Mouse (Mus musculus): ENCODE measurements around the gene Arhgef6. TPM values are rescaled to one million over a fixed set of nuclear protein-coding genes. Genes with fewer than 3 reads are reported as not detected.

Arhgef6 gene
- polyA plus RNA-seq, 1 experiment from 2014 or later: 5.7 TPM

DNA sequence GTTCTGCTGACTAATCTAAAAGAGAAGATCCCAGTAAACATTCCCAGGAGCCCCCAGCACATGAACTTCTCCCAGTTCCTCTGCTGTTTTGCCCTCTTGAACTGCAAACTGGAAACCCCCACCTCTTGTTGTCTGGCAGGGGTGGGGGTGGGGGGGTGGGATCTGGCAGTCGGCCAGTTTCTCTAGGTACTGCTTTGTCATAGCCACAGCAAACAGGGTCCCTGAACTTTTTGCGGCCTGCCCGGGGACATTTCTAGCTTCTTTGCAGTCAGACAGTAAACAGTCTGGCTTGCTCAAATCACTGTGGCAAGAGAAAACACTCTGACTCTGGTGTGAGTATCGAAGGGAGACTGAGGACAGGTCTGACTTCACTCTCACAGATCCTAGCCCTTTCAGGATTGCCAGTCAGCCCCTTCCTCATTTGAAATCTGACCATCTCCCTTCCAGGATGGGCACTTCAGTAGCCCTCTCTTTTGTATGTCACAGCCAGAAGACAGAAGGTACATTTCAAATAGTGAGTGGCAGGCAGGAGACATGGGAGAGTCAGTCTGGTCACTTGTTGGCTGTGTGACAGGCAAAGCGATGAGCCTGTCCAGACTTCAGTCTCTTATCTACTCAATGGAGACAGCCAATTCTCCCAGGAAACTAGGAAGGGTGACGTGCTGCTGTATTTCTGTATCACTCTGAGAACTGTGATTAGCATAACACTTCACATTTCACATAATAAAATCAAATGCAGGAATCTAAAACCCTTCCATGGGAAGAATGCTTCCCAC is 60.8 kb downstream of the Arhgef6 start:
- Histone ChIP-seq H3K4me3 (ENCODE audit: low read depth, low read length) (no peak overlapping the region), H3K27me3 (ENCODE audit: control insufficient read depth, insufficient read depth, low read length) (no peaks in the 10 kb centered on the region), H3K9me3 (ENCODE audit: control insufficient read depth, low read length) (no peaks in the 10 kb centered on the region), H3K4me2 (ENCODE audit: low read depth) (no peak overlapping the region), H3K27ac (ENCODE audit: low read depth, low read length) (no peak overlapping the region), H3K4me1 (ENCODE audit: control insufficient read depth, insufficient read depth, low read length) (no peaks in the 10 kb centered on the region), H3K36me3 (ENCODE audit: control insufficient read depth, insufficient read depth, low read length) (no peaks in the 10 kb centered on the region), H3K9ac (ENCODE audit: low read length) (no peak overlapping the region)
- DNase-seq (ENCODE audit: low spot score): no peak
- ATAC-seq (ENCODE audit: insufficient read depth, low FRiP score, low TSS enrichment): no peak
- 59% methylated on average over 6 of the region's 6 CpGs for WGBS

DNA sequence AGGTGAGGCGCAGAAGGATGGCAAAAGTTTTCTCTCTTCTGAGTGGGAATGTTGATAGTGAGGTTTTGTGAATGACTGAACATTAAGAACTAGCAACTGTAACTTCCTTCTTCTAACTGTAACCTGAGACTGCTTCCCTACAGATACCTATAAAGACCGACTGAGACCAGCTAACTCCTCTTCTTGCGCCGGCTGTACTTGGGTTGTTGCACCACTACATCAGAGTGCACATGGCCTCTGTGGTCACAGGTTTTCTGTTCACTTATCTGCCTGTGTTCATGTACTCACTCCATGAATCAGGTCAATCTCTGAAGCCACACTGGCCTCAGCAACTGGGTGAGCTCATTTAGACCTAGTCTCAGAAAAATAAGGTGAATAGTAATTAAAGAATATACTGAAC is 75.0 kb downstream of the Arhgef6 start:
- Histone ChIP-seq H3K9ac (ENCODE audit: low read length) (no peak overlapping the region), H3K9me3 (ENCODE audit: control insufficient read depth, low read length) (no peaks in the 10 kb centered on the region), H3K4me1 (ENCODE audit: control insufficient read depth, insufficient read depth, low read length) (no peaks in the 10 kb centered on the region), H3K36me3 (ENCODE audit: control insufficient read depth, insufficient read depth, low read length) (no peaks in the 10 kb centered on the region), H3K27me3 (ENCODE audit: control insufficient read depth, insufficient read depth, low read length) (no peaks in the 10 kb centered on the region), H3K27ac (ENCODE audit: low read depth, low read length) (no peak overlapping the region), H3K4me3 (ENCODE audit: low read depth, low read length) (no peak overlapping the region), H3K4me2 (ENCODE audit: low read depth) (no peak overlapping the region)
- WGBS: 73% methylated on average over 4 of the region's 4 CpGs
- DNase-seq (ENCODE audit: low spot score) (no peak), ATAC-seq (ENCODE audit: insufficient read depth, low FRiP score, low TSS enrichment) (no peak)

- Histone ChIP-seq H3K4me3 (ENCODE audit: low read depth, low read length) (no peak overlapping the region), H3K9ac (ENCODE audit: low read length) (no peak overlapping the region), H3K9me3 (ENCODE audit: control insufficient read depth, low read length) (no peaks in the 10 kb centered on the region), H3K4me1 (ENCODE audit: control insufficient read depth, insufficient read depth, low read length) (no peaks in the 10 kb centered on the region), H3K27ac (ENCODE audit: low read depth, low read length) (no peak overlapping the region), H3K27me3 (ENCODE audit: control insufficient read depth, insufficient read depth, low read length) (no peaks in the 10 kb centered on the region), H3K36me3 (ENCODE audit: control insufficient read depth, insufficient read depth, low read length) (no peaks in the 10 kb centered on the region), H3K4me2 (ENCODE audit: low read depth) (no peak overlapping the region)
- DNase-seq (ENCODE audit: low spot score): no peak
- WGBS: 71% methylated on average over 2 of the region's 2 CpGs
- ATAC-seq (ENCODE audit: insufficient read depth, low FRiP score, low TSS enrichment): no peak
Measured at GRCm38 (mm10) chrX:57260744-57261143, 77.8 kb downstream of the Arhgef6 start.

- no peak overlapping the region for H3K4me2 ChIP-seq (ENCODE audit: low read depth)
- no peak for DNase-seq (ENCODE audit: low spot score)
- no peaks in the 10 kb centered on the region for H3K9me3 ChIP-seq (ENCODE audit: control insufficient read depth, low read length)
- H3K9ac ChIP-seq (ENCODE audit: low read length): no peak overlapping the region
- WGBS: 79% methylated on average over 7 of the region's 7 CpGs
- no peaks in the 10 kb centered on the region for H3K4me1 ChIP-seq (ENCODE audit: control insufficient read depth, insufficient read depth, low read length)
- no peaks in the 10 kb centered on the region for H3K27me3 ChIP-seq (ENCODE audit: control insufficient read depth, insufficient read depth, low read length)
- no peak overlapping the region for H3K27ac ChIP-seq (ENCODE audit: low read depth, low read length)
- no peak overlapping the region for H3K4me3 ChIP-seq (ENCODE audit: low read depth, low read length)
- no peak for ATAC-seq (ENCODE audit: insufficient read depth, low FRiP score, low TSS enrichment)
- no peaks in the 10 kb centered on the region for H3K36me3 ChIP-seq (ENCODE audit: control insufficient read depth, insufficient read depth, low read length)
Measured at GRCm38 (mm10) chrX:57253329-57254055, 85.0 kb downstream of the Arhgef6 start.

DNA sequence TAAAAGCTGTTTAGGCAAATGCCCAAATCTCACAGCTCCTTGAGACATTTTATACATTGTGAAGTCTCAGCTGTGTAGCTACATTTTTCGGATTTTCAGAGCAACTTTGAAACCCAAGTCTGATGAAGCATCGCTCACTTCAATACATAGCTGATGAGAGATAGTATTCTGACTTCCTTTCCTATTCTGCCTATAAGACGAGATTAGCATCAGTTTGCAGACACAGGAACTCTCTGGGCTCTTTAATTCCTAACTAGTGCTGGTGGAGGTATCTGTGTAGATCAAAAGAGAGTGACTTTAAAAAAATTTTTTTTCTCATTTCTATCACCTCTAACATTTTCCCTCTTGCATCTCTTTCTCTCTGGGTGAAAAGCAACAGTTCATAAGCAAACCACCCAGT is 100.0 kb downstream of the Arhgef6 start:
- H3K27me3 ChIP-seq (ENCODE audit: control insufficient read depth, insufficient read depth, low read length): no peaks in the 10 kb centered on the region
- H3K27ac ChIP-seq (ENCODE audit: low read depth, low read length): no peak overlapping the region
- no peak for DNase-seq (ENCODE audit: low spot score)
- no peaks in the 10 kb centered on the region for H3K4me1 ChIP-seq (ENCODE audit: control insufficient read depth, insufficient read depth, low read length)
- 75% methylated on average over 3 of the region's 3 CpGs for WGBS
- no peak for ATAC-seq (ENCODE audit: insufficient read depth, low FRiP score, low TSS enrichment)
- no peak overlapping the region for H3K4me2 ChIP-seq (ENCODE audit: low read depth)
- H3K9ac ChIP-seq (ENCODE audit: low read length): no peak overlapping the region
- no peaks in the 10 kb centered on the region for H3K9me3 ChIP-seq (ENCODE audit: control insufficient read depth, low read length)
- H3K36me3 ChIP-seq (ENCODE audit: control insufficient read depth, insufficient read depth, low read length): no peaks in the 10 kb centered on the region
- H3K4me3 ChIP-seq (ENCODE audit: low read depth, low read length): no peak overlapping the region

DNA sequence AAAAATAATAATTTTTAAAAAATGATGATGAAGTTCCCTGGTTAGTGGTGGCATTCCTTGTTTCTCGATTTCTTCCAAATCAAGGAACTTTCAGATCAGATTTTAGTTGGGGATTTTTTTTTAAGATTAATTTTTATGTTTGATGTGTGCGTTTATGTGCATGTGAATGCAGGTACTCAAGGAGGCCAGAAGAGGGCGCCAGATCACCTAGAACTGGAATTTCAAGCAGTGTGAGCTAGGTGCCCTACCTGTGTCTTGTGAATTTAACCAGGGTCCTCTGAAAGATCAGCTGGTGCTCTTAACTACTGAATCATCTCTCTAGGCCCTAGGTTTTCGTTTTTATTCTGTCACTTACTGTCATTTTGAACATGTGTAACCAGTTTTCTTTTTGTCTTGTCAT is 102.5 kb downstream of the Arhgef6 start:
- Histone ChIP-seq H3K4me1 (ENCODE audit: control insufficient read depth, insufficient read depth, low read length) (no peaks in the 10 kb centered on the region), H3K9ac (ENCODE audit: low read length) (no peak overlapping the region), H3K4me2 (ENCODE audit: low read depth) (no peak overlapping the region), H3K9me3 (ENCODE audit: control insufficient read depth, low read length) (no peaks in the 10 kb centered on the region), H3K27ac (ENCODE audit: low read depth, low read length) (no peak overlapping the region), H3K4me3 (ENCODE audit: low read depth, low read length) (no peak overlapping the region), H3K27me3 (ENCODE audit: control insufficient read depth, insufficient read depth, low read length) (no peaks in the 10 kb centered on the region), H3K36me3 (ENCODE audit: control insufficient read depth, insufficient read depth, low read length) (no peaks in the 10 kb centered on the region)
- ATAC-seq (ENCODE audit: insufficient read depth, low FRiP score, low TSS enrichment) (no peak), DNase-seq (ENCODE audit: low spot score) (no peak)
- 74% methylated on average over 4 of the region's 4 CpGs for WGBS

GRCm38 (mm10) chrX:57233596-57233995 is 104.9 kb downstream of the Arhgef6 start:
- ATAC-seq (ENCODE audit: insufficient read depth, low FRiP score, low TSS enrichment) (no peak), DNase-seq (ENCODE audit: low spot score) (no peak)
- 77% methylated on average over 2 of the region's 2 CpGs for WGBS
- Histone ChIP-seq H3K4me3 (ENCODE audit: low read depth, low read length) (no peak overlapping the region), H3K9me3 (ENCODE audit: control insufficient read depth, low read length) (no peaks in the 10 kb centered on the region), H3K36me3 (ENCODE audit: control insufficient read depth, insufficient read depth, low read length) (no peaks in the 10 kb centered on the region), H3K9ac (ENCODE audit: low read length) (no peak overlapping the region), H3K27me3 (ENCODE audit: control insufficient read depth, insufficient read depth, low read length) (no peaks in the 10 kb centered on the region), H3K27ac (ENCODE audit: low read depth, low read length) (no peak overlapping the region), H3K4me1 (ENCODE audit: control insufficient read depth, insufficient read depth, low read length) (no peaks in the 10 kb centered on the region), H3K4me2 (ENCODE audit: low read depth) (no peak overlapping the region)

DNA sequence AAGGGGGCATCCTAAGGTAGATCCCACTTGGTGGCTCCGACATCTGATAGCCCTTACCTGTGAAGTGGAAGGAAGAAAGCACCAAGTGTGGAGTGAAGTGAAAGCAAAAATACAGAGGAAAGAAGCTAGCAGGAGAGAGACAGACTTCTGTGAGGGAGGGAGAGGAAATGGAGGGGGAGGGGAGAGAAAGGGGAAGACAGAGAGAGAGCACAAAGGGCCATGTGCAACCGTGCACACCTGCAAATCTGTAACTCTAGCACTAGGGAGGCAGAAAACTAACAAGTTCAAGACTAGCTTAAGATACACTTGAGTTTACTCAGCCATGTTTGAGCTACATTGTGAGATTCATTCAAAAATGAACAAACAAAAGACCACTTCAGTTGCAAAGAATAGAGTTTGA is 110.4 kb downstream of the Arhgef6 start:
- H3K36me3 ChIP-seq (ENCODE audit: control insufficient read depth, insufficient read depth, low read length): no peaks in the 10 kb centered on the region
- H3K4me3 ChIP-seq (ENCODE audit: low read depth, low read length): no peak overlapping the region
- no peaks in the 10 kb centered on the region for H3K9me3 ChIP-seq (ENCODE audit: control insufficient read depth, low read length)
- no peak overlapping the region for H3K4me2 ChIP-seq (ENCODE audit: low read depth)
- 69% methylated on average over 2 of the region's 2 CpGs for WGBS
- H3K27me3 ChIP-seq (ENCODE audit: control insufficient read depth, insufficient read depth, low read length): no peaks in the 10 kb centered on the region
- H3K9ac ChIP-seq (ENCODE audit: low read length): no peak overlapping the region
- ATAC-seq (ENCODE audit: insufficient read depth, low FRiP score, low TSS enrichment): no peak
- H3K4me1 ChIP-seq (ENCODE audit: control insufficient read depth, insufficient read depth, low read length): no peaks in the 10 kb centered on the region
- no peak for DNase-seq (ENCODE audit: low spot score)
- H3K27ac ChIP-seq (ENCODE audit: low read depth, low read length): no peak overlapping the region

GRCm38 (mm10) chrX:57223301-57223700 is 115.2 kb downstream of the Arhgef6 start:
- Histone ChIP-seq H3K36me3 (ENCODE audit: control insufficient read depth, insufficient read depth, low read length) (no peaks in the 10 kb centered on the region), H3K27me3 (ENCODE audit: control insufficient read depth, insufficient read depth, low read length) (no peaks in the 10 kb centered on the region), H3K9ac (ENCODE audit: low read length) (no peak overlapping the region), H3K9me3 (ENCODE audit: control insufficient read depth, low read length) (no peaks in the 10 kb centered on the region), H3K4me1 (ENCODE audit: control insufficient read depth, insufficient read depth, low read length) (no peaks in the 10 kb centered on the region), H3K4me2 (ENCODE audit: low read depth) (no peak overlapping the region), H3K4me3 (ENCODE audit: low read depth, low read length) (no peak overlapping the region), H3K27ac (ENCODE audit: low read depth, low read length) (no peak overlapping the region)
- no peak for ATAC-seq (ENCODE audit: insufficient read depth, low FRiP score, low TSS enrichment)
- DNase-seq (ENCODE audit: low spot score): no peak
- 86% methylated on average over 10 of the region's 10 CpGs for WGBS

All from neural tube, embryonic 11.5 days (tissue).